Mouse (Mus musculus): ENCODE data around the gene Arhgef40. TPM values are rescaled to one million over a fixed set of nuclear protein-coding genes. Genes with fewer than 3 reads are reported as not detected.

Arhgef40 gene
- 75.9 and 84.7 TPM in 2 replicates for polyA plus RNA-seq (2015; fragmentation: Nextera tagmentation; extraction: Ambion mirVana)

- peaks cover 32% of the 10 kb centered on the region for H3K4me1 ChIP-seq
- WGBS: under 1% methylated on average over 45 of the region's 74 CpGs
- H3K9ac ChIP-seq: peak within 1 kb of the TSS; percentile 91
- H3K27me3 ChIP-seq: no peaks in the 10 kb centered on the region
- H3K4me2 ChIP-seq: peak within 1 kb of the TSS; percentile 95
- H3K4me3 ChIP-seq: peak within 1 kb of the TSS; percentile 73
- peak within 1 kb of the TSS; percentile 90 for H3K27ac ChIP-seq
- peaks cover 23% of the 10 kb centered on the region for H3K36me3 ChIP-seq (ENCODE audit: poor library complexity, severe bottlenecking)
- peak; percentile 90 for ATAC-seq
- H3K9me3 ChIP-seq (replicated peaks): no peaks in the 10 kb centered on the region
Observed at GRCm38 (mm10) chr14:51984247-51985231, at the start of gene Arhgef40. Gene Arhgef40 (plus strand): TSS chr14:51984719.

- H3K36me3 ChIP-seq (ENCODE audit: poor library complexity, severe bottlenecking): no peaks in the 10 kb centered on the region
- 87% methylated on average over 9 of the region's 9 CpGs for WGBS
- H3K4me1 ChIP-seq: no peaks in the 10 kb centered on the region
- no peaks in the 10 kb centered on the region for H3K27me3 ChIP-seq
- ATAC-seq: no peak
- H3K27ac ChIP-seq: no peak overlapping the region
- no peak overlapping the region for H3K9ac ChIP-seq
- no peak overlapping the region for H3K4me2 ChIP-seq
- 0 out of 2 replicates have a peak, but pooled peaks cover 7% of the 10 kb centered on the region for H3K9me3 ChIP-seq (replicated peaks)
- H3K4me3 ChIP-seq: no peak overlapping the region
Observed at GRCm38 (mm10) chr14:51939005-51939404, 45.5 kb upstream of the Arhgef40 start.

- Histone ChIP-seq H3K9ac (no peak overlapping the region), H3K36me3 (ENCODE audit: poor library complexity, severe bottlenecking) (no peaks in the 10 kb centered on the region), H3K4me2 (no peak overlapping the region), H3K27ac (no peak overlapping the region), H3K4me1 (no peaks in the 10 kb centered on the region), H3K27me3 (no peaks in the 10 kb centered on the region), H3K9me3 (replicated peaks) (0 out of 2 replicates have a peak, but pooled peaks cover 7% of the 10 kb centered on the region), H3K4me3 (no peak overlapping the region)
- no peak for ATAC-seq
- 39% methylated on average over 8 of the region's 8 CpGs for WGBS
Observed at GRCm38 (mm10) chr14:51940944-51941560, 43.5 kb upstream of the Arhgef40 start.

- no peaks in the 10 kb centered on the region for H3K27me3 ChIP-seq
- H3K36me3 ChIP-seq (ENCODE audit: poor library complexity, severe bottlenecking): no peaks in the 10 kb centered on the region
- H3K4me3 ChIP-seq: no peak overlapping the region
- no peak for ATAC-seq
- no peak overlapping the region for H3K9ac ChIP-seq
- H3K9me3 ChIP-seq (replicated peaks): 0 out of 2 replicates have a peak, but pooled peaks cover 4% of the 10 kb centered on the region
- no peak overlapping the region for H3K27ac ChIP-seq
- H3K4me1 ChIP-seq: no peaks in the 10 kb centered on the region
- H3K4me2 ChIP-seq: no peak overlapping the region
- 55% methylated on average over 9 of the region's 9 CpGs for WGBS
Observed at GRCm38 (mm10) chr14:51941577-51941976, 42.9 kb upstream of the Arhgef40 start.

GRCm38 (mm10) chr14:51942236-51942635 lies 42.3 kb upstream of the Arhgef40 start:
- Histone ChIP-seq H3K4me2 (no peak overlapping the region), H3K9me3 (replicated peaks) (0 out of 2 replicates have a peak, but pooled peaks cover 4% of the 10 kb centered on the region), H3K4me3 (no peak overlapping the region), H3K27ac (no peak overlapping the region), H3K27me3 (no peaks in the 10 kb centered on the region), H3K9ac (no peak overlapping the region), H3K4me1 (no peaks in the 10 kb centered on the region), H3K36me3 (ENCODE audit: poor library complexity, severe bottlenecking) (no peaks in the 10 kb centered on the region)
- ATAC-seq: no peak
- WGBS: 74% methylated on average over 7 of the region's 7 CpGs

GRCm38 (mm10) chr14:51943336-51943735 lies 41.2 kb upstream of the Arhgef40 start:
- no peaks in the 10 kb centered on the region for H3K4me1 ChIP-seq
- no peaks in the 10 kb centered on the region for H3K27me3 ChIP-seq
- H3K36me3 ChIP-seq (ENCODE audit: poor library complexity, severe bottlenecking): no peaks in the 10 kb centered on the region
- no peaks in the 10 kb centered on the region for H3K9me3 ChIP-seq (replicated peaks)
- no peak for ATAC-seq
- no peak overlapping the region for H3K27ac ChIP-seq
- WGBS: 91% methylated on average over 6 of the region's 6 CpGs
- no peak overlapping the region for H3K9ac ChIP-seq
- no peak overlapping the region for H3K4me2 ChIP-seq
- H3K4me3 ChIP-seq: no peak overlapping the region

GRCm38 (mm10) chr14:51960316-51960715 lies 24.2 kb upstream of the Arhgef40 start:
- 86% methylated on average over 2 of the region's 2 CpGs for WGBS
- Histone ChIP-seq H3K36me3 (ENCODE audit: poor library complexity, severe bottlenecking) (no peaks in the 10 kb centered on the region), H3K4me2 (no peak overlapping the region), H3K27me3 (no peaks in the 10 kb centered on the region), H3K9me3 (replicated peaks) (no peaks in the 10 kb centered on the region), H3K4me3 (no peak overlapping the region), H3K9ac (no peak overlapping the region), H3K4me1 (no peaks in the 10 kb centered on the region), H3K27ac (no peak overlapping the region)
- ATAC-seq: no peak

GRCm38 (mm10) chr14:51967400-51967799 lies 17.1 kb upstream of the Arhgef40 start:
- Histone ChIP-seq H3K4me1 (no peaks in the 10 kb centered on the region), H3K27me3 (0 out of 2 replicates have a peak, but pooled peaks cover 2% of the 10 kb centered on the region), H3K9me3 (replicated peaks) (no peaks in the 10 kb centered on the region), H3K4me3 (no peak overlapping the region), H3K27ac (no peak overlapping the region), H3K36me3 (ENCODE audit: poor library complexity, severe bottlenecking) (no peaks in the 10 kb centered on the region), H3K4me2 (no peak overlapping the region), H3K9ac (no peak overlapping the region)
- 88% methylated on average over 3 of the region's 3 CpGs for WGBS
- no peak for ATAC-seq

- no peak overlapping the region for H3K27ac ChIP-seq
- H3K27me3 ChIP-seq: no peaks in the 10 kb centered on the region
- no peak overlapping the region for H3K4me3 ChIP-seq
- peaks cover 11% of the 10 kb centered on the region for H3K4me1 ChIP-seq
- no peak overlapping the region for H3K4me2 ChIP-seq
- no peak overlapping the region for H3K9ac ChIP-seq
- no peak for ATAC-seq
- no peaks in the 10 kb centered on the region for H3K36me3 ChIP-seq (ENCODE audit: poor library complexity, severe bottlenecking)
- WGBS: 84% methylated on average over 3 of the region's 3 CpGs
- no peaks in the 10 kb centered on the region for H3K9me3 ChIP-seq (replicated peaks)
Observed at GRCm38 (mm10) chr14:51979252-51979651, 5.3 kb upstream of the Arhgef40 start.

- WGBS: 62% methylated on average over 4 of the region's 4 CpGs
- H3K4me2 ChIP-seq: peak overlapping the region; percentile 95
- ATAC-seq: no peak
- H3K4me1 ChIP-seq: peaks cover 32% of the 10 kb centered on the region
- no peak overlapping the region for H3K27ac ChIP-seq
- H3K9ac ChIP-seq: 0 out of 2 replicates have a peak overlapping the region, but pooled peaks have one; percentile 91
- H3K4me3 ChIP-seq: peak overlapping the region; percentile 73; the same call in 1 of the 2 replicates
- H3K36me3 ChIP-seq (ENCODE audit: poor library complexity, severe bottlenecking): peaks cover 11% of the 10 kb centered on the region
- no peaks in the 10 kb centered on the region for H3K9me3 ChIP-seq (replicated peaks)
- no peaks in the 10 kb centered on the region for H3K27me3 ChIP-seq
Observed at GRCm38 (mm10) chr14:51983251-51983650, 1.3 kb upstream of the Arhgef40 start.

GRCm38 (mm10) chr14:51983855-51984246 lies 668 bp upstream of the Arhgef40 start:
- peaks cover 32% of the 10 kb centered on the region for H3K4me1 ChIP-seq
- H3K9me3 ChIP-seq (replicated peaks): no peaks in the 10 kb centered on the region
- peak overlapping the region; percentile 91 for H3K9ac ChIP-seq
- H3K36me3 ChIP-seq (ENCODE audit: poor library complexity, severe bottlenecking): peaks cover 17% of the 10 kb centered on the region
- H3K27me3 ChIP-seq: no peaks in the 10 kb centered on the region
- peak overlapping the region; percentile 95 for H3K4me2 ChIP-seq
- ATAC-seq: no peak
- peak overlapping the region; percentile 73 for H3K4me3 ChIP-seq
- 6% methylated on average over 10 of the region's 10 CpGs for WGBS
- peak overlapping the region; percentile 90 for H3K27ac ChIP-seq

Data from forebrain, embryonic 13.5 days (tissue).